Mouse (Mus musculus): ENCODE results near the gene Senp7. TPM values are rescaled to one million over a fixed set of nuclear protein-coding genes. Genes with fewer than 3 reads are reported as not detected.

Gene Senp7
- polyA plus RNA-seq, 1 experiment = 25.4 TPM

DNA sequence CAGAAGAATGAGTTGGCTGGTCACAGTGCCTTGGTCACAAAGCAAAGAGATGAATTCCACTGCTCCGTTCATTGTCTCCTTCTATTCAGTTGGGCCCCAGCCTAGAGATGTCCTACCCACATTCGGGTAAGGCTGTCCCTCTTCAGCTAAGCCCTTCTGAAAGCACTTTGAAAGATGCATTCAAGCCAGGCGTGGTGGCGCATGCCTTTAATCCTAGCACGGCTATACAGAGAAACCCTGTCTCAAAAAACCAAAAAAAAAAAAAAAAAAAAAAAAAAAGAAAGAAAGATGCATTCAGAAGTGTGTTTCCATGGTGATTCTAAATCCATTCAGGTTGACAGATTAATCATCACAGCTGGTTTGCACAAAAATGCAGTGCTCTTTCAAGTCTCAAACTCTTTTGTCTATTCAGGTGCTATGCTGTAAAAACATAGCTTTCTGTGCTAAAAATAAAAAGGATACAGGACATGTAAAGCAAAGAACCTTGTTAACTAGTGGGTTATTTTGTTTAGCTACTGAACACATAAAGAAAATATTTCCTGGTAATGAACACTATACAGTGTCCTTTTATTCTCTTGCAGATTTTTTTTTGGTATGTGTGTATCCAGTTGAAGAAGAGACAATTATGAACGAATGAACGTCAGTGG lies 8.9 kb downstream of the Senp7 start:
- WGBS = 20% methylated on average over 7 of the region's 7 CpGs
- no peak overlapping the region for H3K27ac ChIP-seq (ENCODE audit: insufficient read depth, low read length)

DNA sequence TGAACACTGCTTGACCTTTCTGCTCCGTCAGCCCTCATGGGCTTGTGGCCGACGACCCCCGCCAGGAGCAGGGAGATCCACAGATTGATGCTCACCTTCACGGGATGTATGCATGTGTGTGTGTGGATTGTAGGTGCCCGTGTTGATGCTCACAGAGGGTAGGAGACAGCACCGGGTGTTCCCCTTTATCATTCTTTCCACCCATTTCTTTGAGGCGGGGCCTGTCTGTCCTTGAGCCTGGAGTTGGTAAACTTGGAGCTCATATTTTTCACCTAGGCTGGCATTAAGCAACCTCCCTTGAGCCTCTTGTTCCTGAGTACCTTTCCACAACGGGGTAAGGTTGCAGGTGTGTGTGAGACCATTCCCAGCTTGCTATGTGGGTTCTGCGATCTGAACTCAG lies 10.0 kb downstream of the Senp7 start:
- no peak for TF ChIP-seq CTCF (IDR thresholded peaks at IDR 0.05; ENCODE audit: borderline replicate concordance, insufficient read depth, low read depth, low read length)
- TF ChIP-seq POLR2A (IDR thresholded peaks at IDR 0.05; ENCODE audit: borderline replicate concordance, insufficient read depth, low read length) = no peak
- no peaks in the 10 kb centered on the region for H3K4me1 ChIP-seq (ENCODE audit: control insufficient read depth, insufficient read depth, low read length)
- DNase-seq = no peak
- 61% methylated on average over 10 of the region's 10 CpGs for WGBS
- H3K4me3 ChIP-seq (replicated peaks; ENCODE audit: insufficient read depth, low read depth, low read length) = no peak overlapping the region
- H3K27me3 ChIP-seq (ENCODE audit: control insufficient read depth, insufficient read depth, low read length) = no peaks in the 10 kb centered on the region
- H3K27ac ChIP-seq (ENCODE audit: insufficient read depth, low read length) = no peak overlapping the region

More for the DNA sequence above, 8.9 kb downstream of the Senp7 start:
- no peak for DNase-seq
- no peak overlapping the region for H3K4me3 ChIP-seq (replicated peaks; ENCODE audit: insufficient read depth, low read depth, low read length)
- no peaks in the 10 kb centered on the region for H3K27me3 ChIP-seq (ENCODE audit: control insufficient read depth, insufficient read depth, low read length)
- H3K4me1 ChIP-seq (ENCODE audit: control insufficient read depth, insufficient read depth, low read length) = no peaks in the 10 kb centered on the region
- TF ChIP-seq CTCF (IDR thresholded peaks at IDR 0.05; ENCODE audit: borderline replicate concordance, insufficient read depth, low read depth, low read length) = no peak
- no peak for TF ChIP-seq POLR2A (IDR thresholded peaks at IDR 0.05; ENCODE audit: borderline replicate concordance, insufficient read depth, low read length)

DNA sequence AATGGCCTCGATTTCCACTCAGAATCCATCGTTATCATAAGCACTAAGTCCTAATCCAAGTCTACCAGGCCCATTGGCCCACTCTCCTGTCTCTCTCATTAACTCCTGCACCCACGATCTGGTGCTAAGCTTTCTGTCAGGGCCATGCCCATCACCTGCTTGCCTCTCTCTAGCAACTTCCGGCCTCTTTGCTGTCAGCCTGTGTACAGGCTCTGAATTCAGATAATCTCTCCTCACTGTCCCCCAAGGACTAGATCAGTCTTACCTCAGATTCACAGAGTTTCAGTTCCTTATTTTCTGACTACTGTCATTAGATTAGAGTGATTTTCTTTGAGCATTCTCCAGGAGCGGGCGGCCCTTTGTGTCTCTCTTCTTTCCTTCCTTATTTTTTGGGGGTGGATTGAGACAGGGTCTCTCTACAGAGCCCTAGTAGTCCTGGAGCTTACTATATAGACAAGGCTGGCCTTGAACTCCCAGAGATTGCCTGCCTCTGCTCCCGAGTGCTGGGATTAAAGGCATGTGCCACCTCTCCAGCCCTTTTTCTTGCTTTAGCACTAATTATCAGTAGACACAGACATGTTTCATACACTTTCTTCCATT lies 14.0 kb downstream of the Senp7 start:
- Histone ChIP-seq H3K4me1 (ENCODE audit: control insufficient read depth, insufficient read depth, low read length) (no peaks in the 10 kb centered on the region), H3K27ac (ENCODE audit: insufficient read depth, low read length) (no peak overlapping the region), H3K27me3 (ENCODE audit: control insufficient read depth, insufficient read depth, low read length) (no peaks in the 10 kb centered on the region), H3K4me3 (replicated peaks; ENCODE audit: insufficient read depth, low read depth, low read length) (no peak overlapping the region)
- TF ChIP-seq POLR2A (IDR thresholded peaks at IDR 0.05; ENCODE audit: borderline replicate concordance, insufficient read depth, low read length) (no peak), CTCF (IDR thresholded peaks at IDR 0.05; ENCODE audit: borderline replicate concordance, insufficient read depth, low read depth, low read length) (no peak)
- WGBS = 74% methylated on average over 7 of the region's 7 CpGs
- DNase-seq = no peak

DNA sequence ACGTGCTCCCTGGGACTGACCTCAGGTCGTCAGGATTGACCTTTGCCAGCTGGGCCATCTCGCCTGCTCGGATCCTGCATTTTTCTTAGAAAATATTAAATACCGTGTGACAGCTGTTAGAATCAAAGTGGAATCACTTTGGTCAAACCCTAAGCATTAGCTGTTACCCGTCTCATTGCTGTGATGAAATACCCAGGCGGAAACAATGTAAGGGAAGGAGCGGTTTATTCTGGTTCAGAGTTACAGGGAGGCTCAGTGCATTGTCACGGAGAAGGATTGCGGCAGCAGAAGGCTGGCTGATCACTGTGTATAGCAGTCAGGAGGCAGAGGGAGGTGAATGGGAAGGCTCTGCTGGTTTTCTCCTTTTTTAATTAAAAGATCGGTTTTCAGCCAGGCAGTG lies 14.8 kb downstream of the Senp7 start:
- Histone ChIP-seq H3K4me3 (replicated peaks; ENCODE audit: insufficient read depth, low read depth, low read length) (no peak overlapping the region), H3K27ac (ENCODE audit: insufficient read depth, low read length) (no peak overlapping the region), H3K4me1 (ENCODE audit: control insufficient read depth, insufficient read depth, low read length) (no peaks in the 10 kb centered on the region), H3K27me3 (ENCODE audit: control insufficient read depth, insufficient read depth, low read length) (no peaks in the 10 kb centered on the region)
- 57% methylated on average over 11 of the region's 11 CpGs for WGBS
- TF ChIP-seq CTCF (IDR thresholded peaks at IDR 0.05; ENCODE audit: borderline replicate concordance, insufficient read depth, low read depth, low read length) (no peak), POLR2A (IDR thresholded peaks at IDR 0.05; ENCODE audit: borderline replicate concordance, insufficient read depth, low read length) (no peak)
- no peak for DNase-seq

DNA sequence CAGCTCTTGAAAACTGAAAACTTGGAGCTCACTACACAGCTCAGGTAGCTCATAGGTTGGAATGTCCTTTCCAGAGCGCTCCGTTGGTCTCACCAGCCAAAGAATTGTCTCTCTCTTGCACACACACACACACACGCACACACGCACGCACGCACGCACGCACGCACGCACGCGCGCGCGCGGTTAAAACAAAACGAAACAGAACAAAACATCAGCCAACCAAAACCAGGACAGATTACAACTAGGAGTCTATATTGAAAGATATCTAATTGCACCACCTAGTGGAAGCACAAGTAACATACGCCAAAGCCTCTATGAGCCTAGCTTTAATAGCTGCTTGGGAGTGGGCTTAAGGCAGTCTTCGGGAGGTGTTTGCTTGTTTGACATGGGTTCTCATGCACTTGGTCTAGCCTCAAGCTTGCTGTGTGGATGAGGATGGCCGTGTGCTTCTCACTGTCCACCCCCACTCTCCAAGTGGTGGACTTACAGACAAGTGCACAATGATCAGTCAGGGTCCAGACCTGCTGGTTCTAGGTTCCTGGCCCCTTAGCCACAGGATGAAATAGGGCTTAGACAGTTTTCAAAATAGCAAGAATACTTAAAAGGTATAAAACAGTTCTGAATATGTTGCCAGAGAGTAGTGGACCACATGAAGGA lies 16.3 kb downstream of the Senp7 start:
- 0 out of 2 replicates have a peak overlapping the region, but pooled peaks have one; percentile 32 for H3K27ac ChIP-seq (ENCODE audit: insufficient read depth, low read length)
- H3K4me1 ChIP-seq (ENCODE audit: control insufficient read depth, insufficient read depth, low read length) = no peaks in the 10 kb centered on the region
- no peaks in the 10 kb centered on the region for H3K27me3 ChIP-seq (ENCODE audit: control insufficient read depth, insufficient read depth, low read length)
- H3K4me3 ChIP-seq (replicated peaks; ENCODE audit: insufficient read depth, low read depth, low read length) = peak overlapping the region; percentile 56
- no peak; the same call in 1 of the 2 replicates for TF ChIP-seq POLR2A (IDR thresholded peaks at IDR 0.05; ENCODE audit: borderline replicate concordance, insufficient read depth, low read length)
- peak; percentile 50 for TF ChIP-seq CTCF (IDR thresholded peaks at IDR 0.05; ENCODE audit: borderline replicate concordance, insufficient read depth, low read depth, low read length)
- peak; percentile 54 to 72 for DNase-seq
- 2% methylated on average over 20 of the region's 20 CpGs for WGBS

DNA sequence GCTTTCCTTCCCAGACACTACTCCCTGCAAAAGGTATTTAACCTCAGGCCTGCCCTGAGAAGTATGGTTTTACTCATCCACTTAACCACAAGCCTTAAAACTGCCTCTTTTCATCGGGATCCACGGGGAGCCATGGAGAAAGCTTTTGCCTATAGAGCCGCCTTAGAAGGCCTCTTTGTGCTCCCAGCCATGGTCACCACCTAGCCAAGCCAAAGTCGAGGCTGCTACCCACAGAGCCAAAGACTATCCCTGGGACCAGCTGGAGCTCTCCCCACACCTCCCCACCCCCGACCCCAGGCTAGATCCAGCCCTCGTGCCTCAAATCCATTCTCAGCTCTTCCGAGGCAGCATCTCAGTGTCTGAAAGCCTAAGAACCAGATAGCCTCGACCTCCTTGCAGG lies 18.0 kb downstream of the Senp7 start:
- TF ChIP-seq CTCF (IDR thresholded peaks at IDR 0.05; ENCODE audit: borderline replicate concordance, insufficient read depth, low read depth, low read length) (no peak), POLR2A (IDR thresholded peaks at IDR 0.05; ENCODE audit: borderline replicate concordance, insufficient read depth, low read length) (no peak)
- 29% methylated on average over 8 of the region's 8 CpGs for WGBS
- H3K27ac ChIP-seq (ENCODE audit: insufficient read depth, low read length) = no peak overlapping the region
- H3K4me3 ChIP-seq (replicated peaks; ENCODE audit: insufficient read depth, low read depth, low read length) = no peak overlapping the region
- no peak for DNase-seq
- H3K4me1 ChIP-seq (ENCODE audit: control insufficient read depth, insufficient read depth, low read length) = no peaks in the 10 kb centered on the region
- no peaks in the 10 kb centered on the region for H3K27me3 ChIP-seq (ENCODE audit: control insufficient read depth, insufficient read depth, low read length)

DNA sequence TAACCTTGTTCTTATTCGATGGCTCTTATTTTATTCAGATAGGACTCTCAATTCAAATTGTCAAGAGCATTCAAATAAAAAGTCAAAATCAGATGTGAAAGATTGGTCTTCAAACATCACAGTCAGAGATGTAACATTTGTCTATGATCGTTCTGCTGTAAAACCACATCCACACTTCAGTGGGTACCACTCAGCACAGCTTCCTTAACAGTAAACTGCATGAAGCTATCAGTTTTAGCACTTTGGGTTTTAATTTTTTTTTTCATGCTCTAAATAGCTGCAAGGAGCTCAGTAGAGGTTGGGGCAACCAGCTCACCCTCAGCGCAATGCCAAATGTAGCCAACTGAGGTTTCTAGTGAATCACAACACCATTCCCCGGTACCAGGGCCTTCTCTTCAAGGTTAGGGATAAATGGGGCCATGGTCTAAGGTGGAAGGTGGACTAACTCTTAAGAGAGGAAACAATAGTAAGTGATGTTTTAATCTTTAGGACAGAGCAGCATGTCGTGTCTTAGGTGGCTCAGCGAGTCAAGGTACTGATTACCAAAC lies 20.5 kb downstream of the Senp7 start:
- H3K4me1 ChIP-seq (ENCODE audit: control insufficient read depth, insufficient read depth, low read length) = no peaks in the 10 kb centered on the region
- H3K4me3 ChIP-seq (replicated peaks; ENCODE audit: insufficient read depth, low read depth, low read length) = no peak overlapping the region
- 87% methylated on average over 6 of the region's 6 CpGs for WGBS
- H3K27me3 ChIP-seq (ENCODE audit: control insufficient read depth, insufficient read depth, low read length) = no peaks in the 10 kb centered on the region
- no peak for TF ChIP-seq POLR2A (IDR thresholded peaks at IDR 0.05; ENCODE audit: borderline replicate concordance, insufficient read depth, low read length)
- TF ChIP-seq CTCF (IDR thresholded peaks at IDR 0.05; ENCODE audit: borderline replicate concordance, insufficient read depth, low read depth, low read length) = no peak
- no peak overlapping the region for H3K27ac ChIP-seq (ENCODE audit: insufficient read depth, low read length)
- no peak for DNase-seq
